ENCODE assay signal across 8 mouse cellular contexts in the genomic region with DNA sequence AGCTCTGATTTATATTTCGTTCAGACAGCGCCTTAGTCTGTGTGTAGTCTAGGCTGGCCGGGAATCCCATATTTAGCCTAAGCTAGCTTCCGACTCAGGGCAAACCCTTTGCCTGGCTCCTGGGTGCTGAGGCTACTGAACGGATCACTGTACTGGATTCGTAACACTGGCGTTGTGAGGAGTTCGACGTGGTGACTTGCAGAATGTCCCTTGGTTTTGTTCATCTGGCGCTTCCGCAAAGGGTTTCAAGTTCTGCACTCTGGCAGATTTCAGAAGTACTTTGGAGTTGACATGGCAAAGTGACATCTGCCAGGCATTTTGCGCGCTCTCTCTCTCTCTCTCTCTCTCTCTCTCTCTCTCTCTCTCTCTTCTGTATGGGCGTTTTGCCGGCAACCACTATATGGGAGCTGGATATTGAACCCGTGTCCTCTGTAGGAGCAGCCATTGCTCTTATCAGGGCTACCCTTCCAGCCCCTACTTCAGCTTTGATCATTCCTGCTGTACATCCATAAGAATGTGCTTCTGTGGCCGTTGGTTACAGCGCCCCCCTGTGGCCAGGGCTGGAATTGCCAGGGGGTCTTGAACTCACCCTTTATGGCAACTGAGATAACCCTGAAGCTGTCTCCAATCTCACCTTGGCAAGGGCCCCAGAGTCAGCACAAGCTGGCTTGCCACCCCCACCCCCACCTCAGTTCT. TPM values are rescaled to one million over a fixed set of nuclear protein-coding genes. Genes with fewer than 3 reads are reported as not detected.
DNase-seq lines count a peak whose midpoint lies in the region; ATAC-seq and TF ChIP-seq lines count a peak whose summit lies in the region.
"Had no signal": no experiment of that assay in that cellular context is flagged by ENCODE, and none has a peak within 500 bp of the region (broad histone marks: within the 10 kb centered on the region; RNA-seq: fewer than 3 reads in every experiment).

No protein-coding gene starts in this region.

- H3K27ac ChIP-seq in kidney, postnatal 0 days, result no peak overlapping the region
- no peak overlapping the region for H3K27ac ChIP-seq in ES-Bruce4 (ENCODE audit: insufficient read depth, low read length)
- H3K27ac ChIP-seq in liver, adult 2 months (replicated peaks; ENCODE audit: insufficient read depth, low read depth, low read length), result no peak overlapping the region
- no peak overlapping the region for H3K27ac ChIP-seq in thymus, adult 2 months (ENCODE audit: control insufficient read depth, insufficient read depth, low read length)

- no peak overlapping the region for H3K4me3 ChIP-seq in kidney, postnatal 0 days (replicated peaks; ENCODE audit: low read depth, low read length)
- no peak overlapping the region for H3K4me3 ChIP-seq in ES-Bruce4 (ENCODE audit: low read depth, low read length)
- no peak overlapping the region for H3K4me3 ChIP-seq in liver, adult 2 months (ENCODE audit: insufficient read depth, low read depth, low read length)
- no peak overlapping the region for H3K4me3 ChIP-seq in thymus, adult 2 months (ENCODE audit: control insufficient read depth, insufficient read depth, low read length)

- peak; percentile 68 for TF ChIP-seq CTCF in kidney, postnatal 0 days (IDR thresholded peaks at IDR 0.05; ENCODE audit: low read depth)
- TF ChIP-seq CTCF in ES-Bruce4 (IDR thresholded peaks at IDR 0.05; ENCODE audit: low read depth, low read length), result peak; percentile 95
- TF ChIP-seq CTCF in liver, adult 2 months (IDR thresholded peaks at IDR 0.05; ENCODE audit: low read depth, low read length), result peak; percentile 85
- peak; percentile 89 for TF ChIP-seq CTCF in thymus, adult 2 months (IDR thresholded peaks at IDR 0.05; ENCODE audit: borderline replicate concordance, control insufficient read depth, extremely low read depth, insufficient read depth, low read length, poor library complexity)

- no peaks in the 10 kb centered on the region for H3K27me3 ChIP-seq in kidney, postnatal 0 days (ENCODE audit: insufficient read depth, low read length)
- H3K27me3 ChIP-seq in ES-Bruce4 (ENCODE audit: control insufficient read depth, insufficient read depth, low read length, poor library complexity, severe bottlenecking), result no peaks in the 10 kb centered on the region
- no peaks in the 10 kb centered on the region for H3K27me3 ChIP-seq in liver, adult 2 months (ENCODE audit: control insufficient read depth, insufficient read depth, low read length)
- H3K27me3 ChIP-seq in thymus, adult 2 months (ENCODE audit: control insufficient read depth, insufficient read depth, low read length), result no peaks in the 10 kb centered on the region; the same call in 1 of the 2 replicates

- H3K4me1 ChIP-seq in kidney, postnatal 0 days (replicated peaks; ENCODE audit: insufficient read depth, low read length), result peaks cover 29% of the 10 kb centered on the region; the same call in 1 of the 2 replicates
- no peaks in the 10 kb centered on the region for H3K4me1 ChIP-seq in ES-Bruce4 (ENCODE audit: control insufficient read depth, insufficient read depth, low read length)
- no peaks in the 10 kb centered on the region; the same call in 1 of the 2 replicates for H3K4me1 ChIP-seq in liver, adult 2 months (ENCODE audit: control insufficient read depth, insufficient read depth, low read length)
- peaks cover 19% of the 10 kb centered on the region for H3K4me1 ChIP-seq in thymus, adult 2 months (replicated peaks; ENCODE audit: control insufficient read depth, insufficient read depth, low read length)

- no peak for ATAC-seq in kidney, postnatal 0 days (replicated peaks; ENCODE audit: low FRiP score, low read depth)

- TF ChIP-seq EP300 in ES-Bruce4 (IDR thresholded peaks at IDR 0.05; ENCODE audit: insufficient read depth, low read depth, low read length), result no peak

- H3K36me3 ChIP-seq in kidney, postnatal 0 days (ENCODE audit: insufficient read depth, low read length), result no peaks in the 10 kb centered on the region
- no peaks in the 10 kb centered on the region for H3K36me3 ChIP-seq in ES-Bruce4 (ENCODE audit: control insufficient read depth, insufficient read depth, low read length, poor library complexity, severe bottlenecking)
- no peaks in the 10 kb centered on the region for H3K36me3 ChIP-seq in liver, adult 2 months (ENCODE audit: control insufficient read depth, insufficient read depth, low read length)
- no peaks in the 10 kb centered on the region for H3K36me3 ChIP-seq in thymus, adult 2 months (ENCODE audit: control insufficient read depth, insufficient read depth, low read length)

- TF ChIP-seq POLR2A in ES-Bruce4 (IDR thresholded peaks at IDR 0.05; ENCODE audit: insufficient read depth, low read length), result no peak
- TF ChIP-seq POLR2A in liver, adult 2 months (IDR thresholded peaks at IDR 0.05; ENCODE audit: extremely low read depth, insufficient read depth, low read length), result no peak
- TF ChIP-seq POLR2A in thymus, adult 2 months (IDR thresholded peaks at IDR 0.05; ENCODE audit: control insufficient read depth, extremely low read depth, insufficient read depth, low read length, poor library complexity), result no peak

- no peaks in the 10 kb centered on the region for H3K9me3 ChIP-seq in kidney, postnatal 0 days (replicated peaks; ENCODE audit: low read length)
- H3K9me3 ChIP-seq in ES-Bruce4 (replicated peaks; ENCODE audit: control insufficient read depth, insufficient read depth, low read length, poor library complexity, severe bottlenecking), result no peaks in the 10 kb centered on the region

- no peak overlapping the region for H3K9ac ChIP-seq in kidney, postnatal 0 days (ENCODE audit: low read depth, low read length)
- no peak overlapping the region for H3K9ac ChIP-seq in ES-Bruce4 (ENCODE audit: low read depth, poor library complexity, severe bottlenecking)
- no peak overlapping the region for H3K9ac ChIP-seq in liver, adult 2 months (ENCODE audit: low read depth, low read length)

- no peaks in the 10 kb centered on the region for H3K79me2 ChIP-seq in liver, adult 2 months (ENCODE audit: control insufficient read depth, insufficient read depth, low read length)

- H3K4me2 ChIP-seq in kidney, postnatal 0 days (ENCODE audit: low read length), result no peak overlapping the region

- no peak for DNase-seq in kidney, postnatal 0 days (ENCODE audit: low spot score)
- no peak for DNase-seq in kidney, adult 9 months
- peak; percentile 46 to 65 for DNase-seq in adrenal gland, adult 18-20 months (ENCODE audit: low spot score in 2 of 2)
- DNase-seq in liver, adult 2 months (ENCODE audit: extremely low read depth, low read depth, low spot score), result no peak
- peak; percentile 54 for DNase-seq in thymus, adult 2 months
- no peak for DNase-seq in frontal cortex, postnatal 36 days (ENCODE audit: low spot score in 2 of 2)

- 88% methylated on average over 18 of the region's 18 CpGs for WGBS in kidney, postnatal 0 days
- 86% methylated on average over 18 of the region's 18 CpGs for WGBS in liver, adult 2 months
- 92% methylated on average over 18 of the region's 18 CpGs for WGBS in thymus, adult 2 months

RNA-seq across cellular contexts. Expression of gene Gpr157, which starts 4.9 kb away (rescaled TPM):
- 0.18 and 0.28 TPM in 2 replicates for polyA plus RNA-seq in kidney, postnatal 0 days (2015; fragmentation: Nextera tagmentation; extraction: Ambion mirVana)
- 2.2 and 2.7 TPM in 2 replicates for polyA plus RNA-seq in ES-Bruce4 (2011; ENCODE audit: insufficient read depth, insufficient read length, low read depth, missing spikeins)
- total RNA-seq in adrenal gland, adult 18-20 months (2021), result 1 to 10 TPM; 1.1 to 1.6 TPM
- 1.6 and 2.0 TPM in 2 replicates for total RNA-seq in liver, adult 2 months (2014; rRNA removed)
- 1.4 and 2.0 TPM in 2 replicates for polyA plus RNA-seq in liver, adult 2 months (2012; rRNA removed)
- 7.4 TPM in 2 replicates for polyA plus RNA-seq in thymus, adult 2 months (2012; rRNA removed)

RNA-seq across cellular contexts. Expression of gene Slc2a5, which starts 27.0 kb away (rescaled TPM):
- polyA plus RNA-seq in kidney, postnatal 0 days (2015; fragmentation: Nextera tagmentation; extraction: Ambion mirVana), result 8.1 and 9.3 TPM in 2 replicates
- polyA plus RNA-seq in ES-Bruce4 (2011; ENCODE audit: insufficient read depth, insufficient read length, low read depth, missing spikeins), result 2.2 TPM in 2 replicates
- 10 to 100 TPM in 1 of 2 experiments, 1 to 10 TPM in 1; 5.9 to 30.2 TPM for total RNA-seq in adrenal gland, adult 18-20 months (2021)
- 7.8 and 8.0 TPM in 2 replicates for total RNA-seq in liver, adult 2 months (2014; rRNA removed)
- polyA plus RNA-seq in liver, adult 2 months (2012; rRNA removed), result 2.9 and 3.3 TPM in 2 replicates
- 1.2 and 2.1 TPM in 2 replicates for polyA plus RNA-seq in thymus, adult 2 months (2012; rRNA removed)

RNA-seq across cellular contexts. Expression of gene Slc2a7, which starts 56.7 kb away (rescaled TPM):
- polyA plus RNA-seq in kidney, postnatal 0 days (2015; fragmentation: Nextera tagmentation; extraction: Ambion mirVana), result not detected in 2 replicates
- polyA plus RNA-seq in ES-Bruce4 (2011; ENCODE audit: insufficient read depth, insufficient read length, low read depth, missing spikeins), result not detected in 2 replicates
- total RNA-seq in adrenal gland, adult 18-20 months (2021), result not detected
- not detected in 2 replicates for total RNA-seq in liver, adult 2 months (2014; rRNA removed)
- not detected in 2 replicates for polyA plus RNA-seq in liver, adult 2 months (2012; rRNA removed)
- polyA plus RNA-seq in thymus, adult 2 months (2012; rRNA removed), result 0.05 TPM in 1 of 2 replicates, not detected in the other
- polyA plus RNA-seq: limb, embryonic 14.5 days had no signal

Comparison
In these comparisons a context has a peak if more than half of its experiments do, and no peak if none do; other contexts are left out.
1. DNase-seq: peak in adrenal gland, adult 18-20 months (2 of 2) and thymus, adult 2 months (single experiment); none in kidney, postnatal 0 days (single experiment), kidney, adult 9 months (single experiment), liver, adult 2 months (single experiment) and frontal cortex, postnatal 36 days (0 of 2).
2. Peak in every context shown above with its lines, with median percentiles within 50 percentile points of each other: CTCF ChIP-seq.